Mouse (Mus musculus): Measurements from ENCODE around the gene Gm17349. TPM values are rescaled to one million over a fixed set of nuclear protein-coding genes. Genes with fewer than 3 reads are reported as not detected.
A peak's percentile ranks its signal among the peaks of the same experiment; 100 is the strongest.

Gm17349 gene
- total and polyA plus RNA-seq, 3 experiments, result 2.1 TPM; not detected in 2

GRCm38 (mm10) chr15:99712666-99713559 is 7.6 kb upstream of the Gm17349 start:
- H3K27me3 ChIP-seq (ENCODE audit: control insufficient read depth in 1 of 2, insufficient read depth in 2 of 2, low read length in 2 of 2), result no peaks in the 10 kb centered on the region
- no peak overlapping the region for H3K9ac ChIP-seq (ENCODE audit: control insufficient read depth, low read depth, low read length, poor library complexity, severe bottlenecking)
- TF ChIP-seq RCOR1 (IDR thresholded peaks at IDR 0.05; ENCODE audit: low read depth, low read length) (no peak), GATA1 (IDR thresholded peaks at IDR 0.05; ENCODE audit: low read depth, low read length) (no peak), USF1 (IDR thresholded peaks at IDR 0.05; ENCODE audit: low read depth, low read length) (no peak), ZNF384 (IDR thresholded peaks at IDR 0.05; ENCODE audit: low read depth, low read length) (no peak), BHLHE40 (IDR thresholded peaks at IDR 0.05; ENCODE audit: borderline replicate concordance, low read depth, low read length) (no peak), USF2 (IDR thresholded peaks at IDR 0.05; ENCODE audit: borderline replicate concordance in 1 of 2, insufficient read depth in 1 of 2, low read depth in 1 of 2, low read length in 2 of 2) (no peak)
- peaks cover 3 to 10% of the 10 kb centered on the region in 2 experiments for H3K36me3 ChIP-seq (ENCODE audit: control insufficient read depth in 1 of 2, insufficient read depth in 2 of 2, low read length in 2 of 2)
- H3K4me1 ChIP-seq (ENCODE audit: control insufficient read depth in 1 of 2, insufficient read depth in 2 of 2, low read length in 2 of 2), result peaks cover 2 to 12% of the 10 kb centered on the region in 2 experiments
- H3K9me3 ChIP-seq (replicated peaks; ENCODE audit: insufficient read depth, low read length), result no peaks in the 10 kb centered on the region
- no peak for DNase-seq (ENCODE audit: low read depth, low spot score)
- no peaks in the 10 kb centered on the region for H3K79me2 ChIP-seq (ENCODE audit: control insufficient read depth, insufficient read depth, low read length, poor library complexity)
- no peak overlapping the region for H3K4me3 ChIP-seq (ENCODE audit: control insufficient read depth in 1 of 2, insufficient read depth in 1 of 2, low read depth in 2 of 2, low read length in 2 of 2)
- H3K27ac ChIP-seq (ENCODE audit: control insufficient read depth, low read depth, low read length), result no peak overlapping the region

- H3K27ac ChIP-seq (ENCODE audit: control insufficient read depth, low read depth, low read length), result no peak overlapping the region
- TF ChIP-seq USF1 (IDR thresholded peaks at IDR 0.05; ENCODE audit: low read depth, low read length) (peak; percentile 46; the same call in 1 of the 2 replicates), SIN3A (IDR thresholded peaks at IDR 0.05; ENCODE audit: low read length) (no peak)
Observed at GRCm38 (mm10) chr15:99711491-99711890, 6.2 kb upstream of the Gm17349 start.

DNA sequence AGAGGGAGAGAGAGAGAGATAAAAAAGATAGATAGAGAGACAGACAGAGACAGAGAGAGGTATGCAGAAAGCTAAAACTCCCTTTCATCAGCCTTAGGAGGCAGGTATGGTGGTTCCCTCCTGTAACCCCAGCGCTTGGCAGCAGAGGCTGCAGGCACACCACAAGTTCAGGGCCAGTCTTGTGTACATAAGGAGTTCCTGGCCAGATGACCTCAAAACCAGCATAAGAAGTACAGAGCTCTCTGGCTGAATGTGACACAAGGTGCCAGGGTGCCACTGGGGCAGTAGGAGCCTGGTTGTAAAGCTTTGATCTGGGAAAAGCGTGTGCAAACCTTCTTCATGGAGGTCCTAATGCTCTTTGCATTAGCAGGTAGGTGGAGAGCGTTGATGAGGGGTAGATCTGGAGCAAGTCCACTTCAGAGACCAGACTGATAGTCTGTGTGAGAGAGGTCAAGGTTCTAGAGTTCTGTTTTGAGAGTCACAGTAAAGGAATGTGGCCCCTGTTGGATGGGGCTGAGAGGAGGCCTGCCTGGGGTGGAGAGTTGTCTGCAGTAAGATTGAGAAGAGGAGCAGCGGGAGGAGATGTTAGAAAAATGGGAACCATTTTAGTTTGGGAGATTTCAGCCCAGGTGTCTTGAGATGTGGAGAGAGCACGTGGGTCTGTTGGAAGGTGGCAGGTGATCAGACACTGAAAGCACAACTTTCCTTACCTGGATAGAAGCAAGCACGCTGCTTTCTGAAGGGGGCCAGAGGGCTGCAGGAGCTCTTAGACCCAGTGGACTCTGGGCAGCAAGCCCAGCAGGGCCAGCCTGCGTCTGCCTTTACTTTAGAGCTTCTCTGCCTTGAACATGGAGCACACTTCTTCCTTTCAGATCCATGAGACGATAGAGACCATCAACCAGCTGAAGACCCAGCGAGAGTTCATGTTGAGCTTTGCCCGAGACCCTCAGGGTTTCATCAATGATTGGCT is 5.2 kb upstream of the Gm17349 start:
- H3K9ac ChIP-seq (ENCODE audit: control insufficient read depth, low read depth, low read length, poor library complexity, severe bottlenecking), result no peak overlapping the region
- H3K9me3 ChIP-seq (replicated peaks; ENCODE audit: insufficient read depth, low read length), result no peaks in the 10 kb centered on the region
- TF ChIP-seq JUND (IDR thresholded peaks at IDR 0.05; ENCODE audit: low read depth, low read length) (no peak), BHLHE40 (IDR thresholded peaks at IDR 0.05; ENCODE audit: borderline replicate concordance, low read depth, low read length) (no peak), E2F4 (IDR thresholded peaks at IDR 0.05; ENCODE audit: borderline replicate concordance, low read depth, low read length) (no peak), MYB (IDR thresholded peaks at IDR 0.05; ENCODE audit: low read depth, low read length) (no peak), SIN3A (IDR thresholded peaks at IDR 0.05; ENCODE audit: low read length) (no peak), NRF1 (IDR thresholded peaks at IDR 0.05; ENCODE audit: insufficient read depth, low read depth, low read length, poor library complexity, severe bottlenecking) (no peak), EP300 (IDR thresholded peaks at IDR 0.05; ENCODE audit: low read depth in 1 of 2, low read length in 2 of 2) (no peak), GABPA (IDR thresholded peaks at IDR 0.05; ENCODE audit: low read depth, low read length) (no peak), MAFK (IDR thresholded peaks at IDR 0.05; ENCODE audit: borderline replicate concordance, low read depth, low read length) (no peak), CTCF (IDR thresholded peaks at IDR 0.05 in 2 of 3, conservative IDR thresholded peaks at IDR 0.05 in 1 of 3; ENCODE audit: control insufficient read depth in 1 of 3, insufficient read depth in 1 of 3, low read depth in 2 of 3, low read length in 3 of 3, poor library complexity in 1 of 3, severe bottlenecking in 1 of 3) (no peak), KAT2A (conservative IDR thresholded peaks at IDR 0.05; ENCODE audit: low read depth, low read length) (no peak), ETS1 (IDR thresholded peaks at IDR 0.05; ENCODE audit: low read depth, low read length) (no peak)
- no peak overlapping the region for H3K4me3 ChIP-seq (ENCODE audit: control insufficient read depth in 1 of 2, insufficient read depth in 1 of 2, low read depth in 2 of 2, low read length in 2 of 2)
- no peaks in the 10 kb centered on the region for H3K27me3 ChIP-seq (ENCODE audit: control insufficient read depth in 1 of 2, insufficient read depth in 2 of 2, low read length in 2 of 2)
- H3K36me3 ChIP-seq (ENCODE audit: control insufficient read depth in 1 of 2, insufficient read depth in 2 of 2, low read length in 2 of 2), result peaks cover 3 to 6% of the 10 kb centered on the region in 2 experiments
- no peaks in the 10 kb centered on the region for H3K79me2 ChIP-seq (ENCODE audit: control insufficient read depth, insufficient read depth, low read length, poor library complexity)
- H3K4me1 ChIP-seq (ENCODE audit: control insufficient read depth in 1 of 2, insufficient read depth in 2 of 2, low read length in 2 of 2), result peaks cover 2 to 6% of the 10 kb centered on the region in 2 experiments
- H3K27ac ChIP-seq (ENCODE audit: control insufficient read depth, low read depth, low read length), result no peak overlapping the region
- no peak for DNase-seq (ENCODE audit: low read depth, low spot score)

More at GRCm38 (mm10) chr15:99711491-99711890, 6.2 kb upstream of the Gm17349 start:
- Histone ChIP-seq H3K4me1 (ENCODE audit: control insufficient read depth in 1 of 2, insufficient read depth in 2 of 2, low read length in 2 of 2) (peaks cover 2 to 12% of the 10 kb centered on the region in 2 experiments), H3K36me3 (ENCODE audit: control insufficient read depth in 1 of 2, insufficient read depth in 2 of 2, low read length in 2 of 2) (peaks cover 3 to 10% of the 10 kb centered on the region in 2 experiments), H3K9ac (ENCODE audit: control insufficient read depth, low read depth, low read length, poor library complexity, severe bottlenecking) (no peak overlapping the region), H3K79me2 (ENCODE audit: control insufficient read depth, insufficient read depth, low read length, poor library complexity) (no peaks in the 10 kb centered on the region), H3K9me3 (replicated peaks; ENCODE audit: insufficient read depth, low read length) (no peaks in the 10 kb centered on the region), H3K4me3 (ENCODE audit: control insufficient read depth in 1 of 2, insufficient read depth in 1 of 2, low read depth in 2 of 2, low read length in 2 of 2) (no peak overlapping the region), H3K27me3 (ENCODE audit: control insufficient read depth in 1 of 2, insufficient read depth in 2 of 2, low read length in 2 of 2) (no peaks in the 10 kb centered on the region)
- DNase-seq (ENCODE audit: low read depth, low spot score), result no peak

All from MEL (cell line).